Mouse (Mus musculus): ENCODE data around the gene Sema7a. TPM values are rescaled to one million over a fixed set of nuclear protein-coding genes. Genes with fewer than 3 reads are reported as not detected.

Sema7a gene
- polyA plus RNA-seq, 1 experiment from 2014 or later, result 2.5 TPM

- H3K27me3 ChIP-seq (replicated peaks; ENCODE audit: control insufficient read depth, insufficient read depth, low read length), result no peaks in the 10 kb centered on the region
- H3K9me3 ChIP-seq (ENCODE audit: control insufficient read depth, low read length), result no peaks in the 10 kb centered on the region
- WGBS, result 90% methylated on average over 6 of the region's 6 CpGs
- H3K36me3 ChIP-seq (ENCODE audit: control insufficient read depth, insufficient read depth), result peaks cover 15% of the 10 kb centered on the region
- H3K9ac ChIP-seq (replicated peaks; ENCODE audit: low read depth, low read length), result no peak overlapping the region
- no peak overlapping the region for H3K27ac ChIP-seq (ENCODE audit: low read length)
- no peak overlapping the region for H3K4me3 ChIP-seq (replicated peaks; ENCODE audit: low read length)
- no peak for ATAC-seq
- peaks cover 12% of the 10 kb centered on the region for H3K4me1 ChIP-seq (replicated peaks; ENCODE audit: control insufficient read depth, insufficient read depth, low read length)
- H3K4me2 ChIP-seq (ENCODE audit: low read length), result no peak overlapping the region
Measured at GRCm38 (mm10) chr9:57955764-57956163, 15.9 kb downstream of the Sema7a start.

GRCm38 (mm10) chr9:57956196-57956837 is 16.4 kb downstream of the Sema7a start:
- peaks cover 6% of the 10 kb centered on the region for H3K4me1 ChIP-seq (replicated peaks; ENCODE audit: control insufficient read depth, insufficient read depth, low read length)
- 89% methylated on average over 9 of the region's 9 CpGs for WGBS
- no peak overlapping the region for H3K4me2 ChIP-seq (ENCODE audit: low read length)
- H3K9ac ChIP-seq (replicated peaks; ENCODE audit: low read depth, low read length), result no peak overlapping the region
- no peaks in the 10 kb centered on the region for H3K9me3 ChIP-seq (ENCODE audit: control insufficient read depth, low read length)
- H3K27ac ChIP-seq (ENCODE audit: low read length), result no peak overlapping the region
- peaks cover 17% of the 10 kb centered on the region for H3K36me3 ChIP-seq (ENCODE audit: control insufficient read depth, insufficient read depth)
- no peak overlapping the region for H3K4me3 ChIP-seq (replicated peaks; ENCODE audit: low read length)
- H3K27me3 ChIP-seq (replicated peaks; ENCODE audit: control insufficient read depth, insufficient read depth, low read length), result no peaks in the 10 kb centered on the region
- no peak for ATAC-seq

- Histone ChIP-seq H3K9ac (replicated peaks; ENCODE audit: low read depth, low read length) (no peak overlapping the region), H3K4me2 (ENCODE audit: low read length) (no peak overlapping the region), H3K27ac (ENCODE audit: low read length) (no peak overlapping the region), H3K9me3 (ENCODE audit: control insufficient read depth, low read length) (no peaks in the 10 kb centered on the region), H3K4me1 (replicated peaks; ENCODE audit: control insufficient read depth, insufficient read depth, low read length) (peaks cover 5% of the 10 kb centered on the region; the same call in 1 of the 2 replicates), H3K27me3 (replicated peaks; ENCODE audit: control insufficient read depth, insufficient read depth, low read length) (no peaks in the 10 kb centered on the region), H3K36me3 (ENCODE audit: control insufficient read depth, insufficient read depth) (peaks cover 19% of the 10 kb centered on the region), H3K4me3 (replicated peaks; ENCODE audit: low read length) (no peak overlapping the region)
- no peak for ATAC-seq
- WGBS, result 84% methylated on average over 5 of the region's 5 CpGs
Measured at GRCm38 (mm10) chr9:57956838-57957236, 16.9 kb downstream of the Sema7a start.

- ATAC-seq, result no peak
Measured at GRCm38 (mm10) chr9:57958615-57959014, 18.7 kb downstream of the Sema7a start.

GRCm38 (mm10) chr9:57959399-57959798 is 19.5 kb downstream of the Sema7a start:
- Histone ChIP-seq H3K4me3 (replicated peaks; ENCODE audit: low read length) (no peak overlapping the region), H3K36me3 (ENCODE audit: control insufficient read depth, insufficient read depth) (peaks cover 18% of the 10 kb centered on the region), H3K4me2 (ENCODE audit: low read length) (no peak overlapping the region), H3K9ac (replicated peaks; ENCODE audit: low read depth, low read length) (no peak overlapping the region), H3K9me3 (ENCODE audit: control insufficient read depth, low read length) (no peaks in the 10 kb centered on the region), H3K4me1 (replicated peaks; ENCODE audit: control insufficient read depth, insufficient read depth, low read length) (no peaks in the 10 kb centered on the region), H3K27me3 (replicated peaks; ENCODE audit: control insufficient read depth, insufficient read depth, low read length) (no peaks in the 10 kb centered on the region), H3K27ac (ENCODE audit: low read length) (no peak overlapping the region)
- no peak for ATAC-seq
- 83% methylated on average over 10 of the region's 10 CpGs for WGBS

More at GRCm38 (mm10) chr9:57958615-57959014, 18.7 kb downstream of the Sema7a start:
- Histone ChIP-seq H3K36me3 (ENCODE audit: control insufficient read depth, insufficient read depth) (peaks cover 19% of the 10 kb centered on the region), H3K4me3 (replicated peaks; ENCODE audit: low read length) (no peak overlapping the region), H3K9me3 (ENCODE audit: control insufficient read depth, low read length) (no peaks in the 10 kb centered on the region), H3K27me3 (replicated peaks; ENCODE audit: control insufficient read depth, insufficient read depth, low read length) (no peaks in the 10 kb centered on the region), H3K27ac (ENCODE audit: low read length) (no peak overlapping the region), H3K4me2 (ENCODE audit: low read length) (no peak overlapping the region), H3K9ac (replicated peaks; ENCODE audit: low read depth, low read length) (no peak overlapping the region), H3K4me1 (replicated peaks; ENCODE audit: control insufficient read depth, insufficient read depth, low read length) (no peaks in the 10 kb centered on the region)
- 71% methylated on average over 1 of the region's 1 CpGs for WGBS

GRCm38 (mm10) chr9:57959886-57960866 is 20.3 kb downstream of the Sema7a start:
- 90% methylated on average over 17 of the region's 17 CpGs for WGBS
- H3K27me3 ChIP-seq (replicated peaks; ENCODE audit: control insufficient read depth, insufficient read depth, low read length), result no peaks in the 10 kb centered on the region
- H3K9me3 ChIP-seq (ENCODE audit: control insufficient read depth, low read length), result no peaks in the 10 kb centered on the region
- peaks cover 16% of the 10 kb centered on the region for H3K36me3 ChIP-seq (ENCODE audit: control insufficient read depth, insufficient read depth)
- H3K4me2 ChIP-seq (ENCODE audit: low read length), result no peak overlapping the region
- no peaks in the 10 kb centered on the region for H3K4me1 ChIP-seq (replicated peaks; ENCODE audit: control insufficient read depth, insufficient read depth, low read length)
- no peak overlapping the region for H3K4me3 ChIP-seq (replicated peaks; ENCODE audit: low read length)
- no peak for ATAC-seq
- H3K9ac ChIP-seq (replicated peaks; ENCODE audit: low read depth, low read length), result no peak overlapping the region
- no peak overlapping the region for H3K27ac ChIP-seq (ENCODE audit: low read length)

- no peaks in the 10 kb centered on the region for H3K27me3 ChIP-seq (replicated peaks; ENCODE audit: control insufficient read depth, insufficient read depth, low read length)
- H3K4me3 ChIP-seq (replicated peaks; ENCODE audit: low read length), result no peak overlapping the region
- no peaks in the 10 kb centered on the region for H3K9me3 ChIP-seq (ENCODE audit: control insufficient read depth, low read length)
- no peak overlapping the region for H3K27ac ChIP-seq (ENCODE audit: low read length)
- WGBS, result 85% methylated on average over 15 of the region's 15 CpGs
- no peaks in the 10 kb centered on the region for H3K4me1 ChIP-seq (replicated peaks; ENCODE audit: control insufficient read depth, insufficient read depth, low read length)
- peaks cover 11% of the 10 kb centered on the region for H3K36me3 ChIP-seq (ENCODE audit: control insufficient read depth, insufficient read depth)
- H3K4me2 ChIP-seq (ENCODE audit: low read length), result no peak overlapping the region
- ATAC-seq, result no peak
- no peak overlapping the region for H3K9ac ChIP-seq (replicated peaks; ENCODE audit: low read depth, low read length)
Measured at GRCm38 (mm10) chr9:57961226-57961625, 21.3 kb downstream of the Sema7a start.

- 69% methylated on average over 17 of the region's 17 CpGs for WGBS
- ATAC-seq, result no peak
Measured at GRCm38 (mm10) chr9:57961863-57962778, 22.2 kb downstream of the Sema7a start.

More at GRCm38 (mm10) chr9:57961863-57962778, 22.2 kb downstream of the Sema7a start:
- Histone ChIP-seq H3K9me3 (ENCODE audit: control insufficient read depth, low read length) (no peaks in the 10 kb centered on the region), H3K27me3 (replicated peaks; ENCODE audit: control insufficient read depth, insufficient read depth, low read length) (no peaks in the 10 kb centered on the region), H3K27ac (ENCODE audit: low read length) (no peak overlapping the region), H3K9ac (replicated peaks; ENCODE audit: low read depth, low read length) (no peak overlapping the region), H3K4me1 (replicated peaks; ENCODE audit: control insufficient read depth, insufficient read depth, low read length) (no peaks in the 10 kb centered on the region), H3K4me2 (ENCODE audit: low read length) (no peak overlapping the region), H3K4me3 (replicated peaks; ENCODE audit: low read length) (no peak overlapping the region), H3K36me3 (ENCODE audit: control insufficient read depth, insufficient read depth) (peaks cover 11% of the 10 kb centered on the region)
